Mouse (Mus musculus): ENCODE data around the gene Rab31. TPM values are rescaled to one million over a fixed set of nuclear protein-coding genes. Genes with fewer than 3 reads are reported as not detected.

The Rab31 gene
- polyA plus RNA-seq, 1 experiment, result 60.7 TPM

GRCm38 (mm10) chr17:65735088-65735487, 37.5 kb downstream of the Rab31 start:
- H3K27me3 ChIP-seq (ENCODE audit: control insufficient read depth, insufficient read depth, insufficient read length), result no peaks in the 10 kb centered on the region
- H3ac ChIP-seq (ENCODE audit: control insufficient read depth, insufficient read length), result no peak overlapping the region
- peaks cover 65% of the 10 kb centered on the region for H3K79me2 ChIP-seq (ENCODE audit: control insufficient read depth, insufficient read depth)
- H3K36me3 ChIP-seq (ENCODE audit: control insufficient read depth, insufficient read depth), result no peaks in the 10 kb centered on the region
- TF ChIP-seq POLR2AphosphoS2 (IDR thresholded peaks at IDR 0.05; ENCODE audit: insufficient read length, low read depth), result no peak
- no peak for TF ChIP-seq CEBPB (IDR thresholded peaks at IDR 0.05; ENCODE audit: insufficient read depth, poor library complexity, severe bottlenecking)
- no peak for TF ChIP-seq REST (IDR thresholded peaks at IDR 0.05; ENCODE audit: insufficient read depth, insufficient read length)
- no peak for TF ChIP-seq E2F4 (IDR thresholded peaks at IDR 0.05; ENCODE audit: insufficient read depth)
- no peak for TF ChIP-seq MYOG (IDR thresholded peaks at IDR 0.05; ENCODE audit: control insufficient read depth in 1 of 3, insufficient read depth in 1 of 3, insufficient read length in 2 of 3, low read depth in 2 of 3)
- no peak for TF ChIP-seq MYOD1 (IDR thresholded peaks at IDR 0.05; ENCODE audit: control insufficient read depth in 1 of 3, insufficient read length in 2 of 3, low read depth in 2 of 3)
- no peak for TF ChIP-seq SRF (IDR thresholded peaks at IDR 0.05; ENCODE audit: control insufficient read depth, insufficient read length, low read depth)
- TF ChIP-seq TCF12 (IDR thresholded peaks at IDR 0.05; ENCODE audit: insufficient read depth, poor library complexity, severe bottlenecking), result no peak
- no peak overlapping the region for H3K4me2 ChIP-seq (ENCODE audit: low read depth)
- H3K4me3 ChIP-seq, result no peak overlapping the region

- Histone ChIP-seq H3K36me3 (ENCODE audit: control insufficient read depth, insufficient read depth) (no peaks in the 10 kb centered on the region), H3K4me3 (no peak overlapping the region), H3K4me2 (ENCODE audit: low read depth) (no peak overlapping the region), H3K79me2 (ENCODE audit: control insufficient read depth, insufficient read depth) (peaks cover 66% of the 10 kb centered on the region), H3ac (ENCODE audit: control insufficient read depth, insufficient read length) (no peak overlapping the region), H3K27me3 (ENCODE audit: control insufficient read depth, insufficient read depth, insufficient read length) (no peaks in the 10 kb centered on the region)
- TF ChIP-seq MYOD1 (IDR thresholded peaks at IDR 0.05; ENCODE audit: control insufficient read depth in 1 of 3, insufficient read length in 2 of 3, low read depth in 2 of 3) (no peak), MYOG (IDR thresholded peaks at IDR 0.05; ENCODE audit: control insufficient read depth in 1 of 3, insufficient read depth in 1 of 3, insufficient read length in 2 of 3, low read depth in 2 of 3) (no peak), USF1 (IDR thresholded peaks at IDR 0.05; ENCODE audit: low read depth) (no peak), CEBPB (IDR thresholded peaks at IDR 0.05; ENCODE audit: insufficient read depth, poor library complexity, severe bottlenecking) (no peak), TCF12 (IDR thresholded peaks at IDR 0.05; ENCODE audit: insufficient read depth, poor library complexity, severe bottlenecking) (no peak), REST (IDR thresholded peaks at IDR 0.05; ENCODE audit: insufficient read depth, insufficient read length) (no peak), POLR2A (IDR thresholded peaks at IDR 0.05; ENCODE audit: insufficient read length, low read depth) (no peak), SRF (IDR thresholded peaks at IDR 0.05; ENCODE audit: control insufficient read depth, insufficient read length, low read depth) (no peak), TCF3 (IDR thresholded peaks at IDR 0.05; ENCODE audit: insufficient read length, low read depth) (no peak), E2F4 (IDR thresholded peaks at IDR 0.05; ENCODE audit: insufficient read depth) (no peak), POLR2AphosphoS2 (IDR thresholded peaks at IDR 0.05; ENCODE audit: insufficient read length, low read depth) (no peak), MAX (IDR thresholded peaks at IDR 0.05; ENCODE audit: low read depth) (no peak)
Observed at GRCm38 (mm10) chr17:65732666-65733065, 39.9 kb downstream of the Rab31 start.

GRCm38 (mm10) chr17:65731710-65732109, 40.8 kb downstream of the Rab31 start:
- TF ChIP-seq POLR2A (IDR thresholded peaks at IDR 0.05; ENCODE audit: insufficient read length, low read depth) (no peak), MYOD1 (IDR thresholded peaks at IDR 0.05; ENCODE audit: control insufficient read depth in 1 of 3, insufficient read length in 2 of 3, low read depth in 2 of 3) (no peak), TCF12 (IDR thresholded peaks at IDR 0.05; ENCODE audit: insufficient read depth, poor library complexity, severe bottlenecking) (no peak), USF1 (IDR thresholded peaks at IDR 0.05; ENCODE audit: low read depth) (no peak), REST (IDR thresholded peaks at IDR 0.05; ENCODE audit: insufficient read depth, insufficient read length) (no peak), MYOG (IDR thresholded peaks at IDR 0.05; ENCODE audit: control insufficient read depth in 1 of 3, insufficient read depth in 1 of 3, insufficient read length in 2 of 3, low read depth in 2 of 3) (no peak), CEBPB (IDR thresholded peaks at IDR 0.05; ENCODE audit: insufficient read depth, poor library complexity, severe bottlenecking) (no peak), E2F4 (IDR thresholded peaks at IDR 0.05; ENCODE audit: insufficient read depth) (no peak), TCF3 (IDR thresholded peaks at IDR 0.05; ENCODE audit: insufficient read length, low read depth) (no peak), POLR2AphosphoS2 (IDR thresholded peaks at IDR 0.05; ENCODE audit: insufficient read length, low read depth) (no peak)
- Histone ChIP-seq H3K4me2 (ENCODE audit: low read depth) (no peak overlapping the region), H3K27me3 (ENCODE audit: control insufficient read depth, insufficient read depth, insufficient read length) (no peaks in the 10 kb centered on the region), H3K4me3 (no peak overlapping the region), H3K36me3 (ENCODE audit: control insufficient read depth, insufficient read depth) (no peaks in the 10 kb centered on the region), H3K79me2 (ENCODE audit: control insufficient read depth, insufficient read depth) (peaks cover 69% of the 10 kb centered on the region), H3ac (ENCODE audit: control insufficient read depth, insufficient read length) (no peak overlapping the region)

- no peak overlapping the region for H3K4me3 ChIP-seq
- no peaks in the 10 kb centered on the region for H3K27me3 ChIP-seq (ENCODE audit: control insufficient read depth, insufficient read depth, insufficient read length)
- H3K4me2 ChIP-seq (ENCODE audit: low read depth), result no peak overlapping the region
- no peaks in the 10 kb centered on the region for H3K36me3 ChIP-seq (ENCODE audit: control insufficient read depth, insufficient read depth)
- peaks cover 71% of the 10 kb centered on the region for H3K79me2 ChIP-seq (ENCODE audit: control insufficient read depth, insufficient read depth)
- no peak for TF ChIP-seq E2F4 (IDR thresholded peaks at IDR 0.05; ENCODE audit: insufficient read depth)
- no peak overlapping the region for H3ac ChIP-seq (ENCODE audit: control insufficient read depth, insufficient read length)
Observed at GRCm38 (mm10) chr17:65729945-65730741, 42.4 kb downstream of the Rab31 start.

GRCm38 (mm10) chr17:65726755-65727154, 45.8 kb downstream of the Rab31 start:
- Histone ChIP-seq H3K4me3 (peak overlapping the region; percentile 9), H3K79me2 (ENCODE audit: control insufficient read depth, insufficient read depth) (peaks cover 65% of the 10 kb centered on the region), H3K27me3 (ENCODE audit: control insufficient read depth, insufficient read depth, insufficient read length) (no peaks in the 10 kb centered on the region), H3K4me2 (ENCODE audit: low read depth) (peak overlapping the region; percentile 65), H3ac (ENCODE audit: control insufficient read depth, insufficient read length) (no peak overlapping the region), H3K36me3 (ENCODE audit: control insufficient read depth, insufficient read depth) (peaks cover 1% of the 10 kb centered on the region)
- TF ChIP-seq E2F4 (IDR thresholded peaks at IDR 0.05; ENCODE audit: insufficient read depth) (no peak), MYOG (IDR thresholded peaks at IDR 0.05; ENCODE audit: control insufficient read depth in 1 of 3, insufficient read depth in 1 of 3, insufficient read length in 2 of 3, low read depth in 2 of 3) (no peak), POLR2A (IDR thresholded peaks at IDR 0.05; ENCODE audit: insufficient read length, low read depth) (no peak), MYOD1 (IDR thresholded peaks at IDR 0.05; ENCODE audit: control insufficient read depth in 1 of 3, insufficient read length in 2 of 3, low read depth in 2 of 3) (no peak), SRF (IDR thresholded peaks at IDR 0.05; ENCODE audit: control insufficient read depth, insufficient read length, low read depth) (no peak), MAX (IDR thresholded peaks at IDR 0.05; ENCODE audit: low read depth) (no peak), USF1 (IDR thresholded peaks at IDR 0.05; ENCODE audit: low read depth) (no peak), TCF3 (IDR thresholded peaks at IDR 0.05; ENCODE audit: insufficient read length, low read depth) (no peak), POLR2AphosphoS2 (IDR thresholded peaks at IDR 0.05; ENCODE audit: insufficient read length, low read depth) (no peak), REST (IDR thresholded peaks at IDR 0.05; ENCODE audit: insufficient read depth, insufficient read length) (no peak), TCF12 (IDR thresholded peaks at IDR 0.05; ENCODE audit: insufficient read depth, poor library complexity, severe bottlenecking) (no peak), CEBPB (IDR thresholded peaks at IDR 0.05; ENCODE audit: insufficient read depth, poor library complexity, severe bottlenecking) (no peak)

All from myocyte (in vitro differentiated cells).